Mouse (Mus musculus) small intestine, adult 2 months (tissue): Measurements from ENCODE around the gene Theg.

ENCODE experiments used
- CTCF ChIP-seq: fragments of 200-500 bp; IDR thresholded peaks from 2 replicates; pipeline ENCODE4 v1.5.1; 2012; ENCODE audit warnings: low read depth, mild to moderate bottlenecking, control low read depth, inconsistent platforms, low read length, moderate library complexity, mixed read lengths; ENCODE audit not compliant: insufficient replicate concordance, insufficient read length; ENCODE audit errors: extremely low read depth
- POLR2A ChIP-seq: fragments of 200-500 bp; IDR thresholded peaks from 2 replicates; pipeline ENCODE4 v1.6.1; 2012; ENCODE audit warnings: low read depth, mild to moderate bottlenecking, control low read depth, inconsistent platforms, low read length, moderate library complexity

DNA sequence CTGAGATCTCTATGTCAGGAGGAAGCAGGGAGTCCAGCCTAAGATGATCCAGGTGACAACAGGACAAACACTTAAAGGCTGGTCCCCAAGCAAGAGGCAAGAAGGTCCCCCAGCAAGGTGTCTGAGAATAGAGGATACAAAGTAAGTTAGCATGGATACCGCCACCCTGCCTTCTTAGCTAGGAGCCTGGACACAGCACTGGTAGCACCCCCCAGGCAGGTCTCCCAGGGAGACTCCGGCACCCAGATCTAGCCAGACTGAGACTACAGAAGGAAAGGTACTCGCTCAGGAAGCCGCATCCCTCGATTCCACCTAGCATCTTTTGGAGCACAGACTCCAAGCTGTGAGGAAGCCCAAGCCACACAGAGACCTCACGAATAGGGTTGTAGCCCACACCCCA, 34.0 kb downstream of the Theg start:
- no peak for TF ChIP-seq POLR2A
- TF ChIP-seq CTCF = no peak
